Mouse (Mus musculus) stomach, embryonic 15.5 days (tissue): ENCODE measurements at regions not wholly inside any gene's neighbourhood (a gene's known extent, or its start where the extent isn't known, plus 50 kb on each side); places are given as distances from the start of the nearest gene placed in this dataset.

Source experiments
- ATAC-seq: fragments of 200-750 bp; cut with Nextera tagmentation; 2 replicates; pipeline ENCODE4 v1.8.0; 2017; ENCODE audit warnings: low read depth, moderate number of reproducible peaks, moderate TSS enrichment; ENCODE audit not compliant: insufficient read depth, low FRiP score
- H3K27ac ChIP-seq: fragments of 300-500 bp; sonication (generic); 2 replicates; pipeline ENCODE4 v1.5.1; 2015; ENCODE audit warnings: mild to moderate bottlenecking, inconsistent platforms
- H3K27me3 ChIP-seq: fragments of 300-500 bp; sonication (generic); replicated peaks from 2 replicates; pipeline ENCODE4 v1.6.1; 2015; ENCODE audit warnings: inconsistent platforms
- H3K36me3 ChIP-seq: fragments of 300-500 bp; sonication (generic); 2 replicates; pipeline ENCODE4 v1.6.1; 2015; ENCODE audit warnings: inconsistent platforms
- H3K4me1 ChIP-seq: fragments of 300-500 bp; sonication (generic); 2 replicates; pipeline ENCODE4 v1.6.1; 2015; ENCODE audit warnings: inconsistent platforms
- H3K4me2 ChIP-seq: fragments of 300-500 bp; sonication (generic); 2 replicates; pipeline ENCODE4 v1.6.1; 2015; ENCODE audit warnings: mild to moderate bottlenecking, inconsistent platforms
- H3K4me3 ChIP-seq: fragments of 300-500 bp; sonication (generic); replicated peaks from 2 replicates; pipeline ENCODE4 v1.5.1; 2015; ENCODE audit warnings: inconsistent platforms
- H3K9ac ChIP-seq: fragments of 300-500 bp; sonication (generic); 2 replicates; pipeline ENCODE4 v1.6.1; 2015; ENCODE audit warnings: inconsistent platforms
- H3K9me3 ChIP-seq: fragments of 300-500 bp; sonication (generic); 2 replicates; pipeline ENCODE4 v1.6.1; 2016; ENCODE audit warnings: inconsistent platforms
- WGBS: fragments of 180-500 bp; shearing (Covaris S2); methylation state at CpG from one replicate; pipeline ENCODE4 v1.1.7; 2015; 5-methylcytosine and 5-hydroxymethylcytosine counted together

DNA sequence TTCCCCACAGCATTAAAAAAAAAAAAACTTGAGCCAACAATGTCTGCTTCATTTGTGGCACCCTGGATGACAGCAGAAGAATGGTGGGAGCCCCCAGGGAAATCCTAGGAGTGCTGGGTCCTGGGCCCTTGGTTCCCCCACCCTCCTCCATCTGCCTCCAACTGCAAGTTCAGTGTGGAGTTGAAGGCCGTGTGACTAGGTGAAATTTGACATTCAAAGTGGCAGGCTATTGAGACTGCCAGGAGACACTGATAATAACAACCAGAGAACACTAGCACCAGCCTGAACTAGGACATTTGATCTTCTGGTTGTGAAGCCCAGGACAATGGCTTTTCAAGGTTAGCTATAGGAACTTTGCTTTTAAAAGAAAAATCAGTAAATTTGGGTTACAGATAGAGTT is 74.0 kb downstream of the Adamts15 start:
- Histone ChIP-seq H3K4me3 (no peak overlapping the region), H3K9ac (no peak overlapping the region), H3K27me3 (no peaks in the 10 kb centered on the region), H3K36me3 (no peaks in the 10 kb centered on the region), H3K4me2 (no peak overlapping the region), H3K9me3 (no peaks in the 10 kb centered on the region), H3K27ac (no peak overlapping the region), H3K4me1 (peaks cover 6% of the 10 kb centered on the region; the same call in 1 of the 2 replicates)
- no peak for ATAC-seq
- WGBS = 63% methylated on average over 1 of the region's 1 CpGs

DNA sequence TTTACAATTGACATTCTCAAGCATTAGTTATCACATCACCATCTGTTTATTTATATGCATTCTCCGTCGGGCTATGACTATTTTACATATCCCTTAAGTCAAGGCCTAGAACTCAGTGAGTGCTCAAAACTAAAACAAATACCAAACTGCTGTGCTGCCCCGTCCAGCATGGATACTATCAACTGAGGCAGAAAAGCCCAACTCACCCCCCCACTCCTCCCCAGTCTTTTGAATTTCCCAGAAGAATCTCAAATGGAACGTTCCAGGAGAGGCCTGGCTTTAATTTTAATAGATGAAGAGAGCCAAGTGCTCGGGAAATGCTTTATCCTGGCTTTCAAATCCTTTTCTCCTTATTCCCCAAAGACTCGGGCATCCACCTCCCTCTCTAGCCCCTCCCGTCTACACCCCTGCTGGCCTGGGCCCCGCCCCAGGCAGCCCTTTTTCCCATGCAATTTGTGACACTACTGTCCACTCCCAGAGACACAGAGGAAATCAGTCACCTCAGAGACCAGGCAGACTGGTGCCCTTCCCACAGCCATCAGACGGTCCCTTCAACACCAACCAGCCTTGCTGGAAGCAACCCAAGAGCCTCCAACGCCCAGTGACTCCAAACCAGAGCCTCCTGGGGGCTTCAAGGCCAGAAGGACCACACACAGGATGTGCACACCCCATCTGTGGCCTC is 76.5 kb downstream of the Adamts15 start:
- Histone ChIP-seq H3K9ac (no peak overlapping the region), H3K36me3 (no peaks in the 10 kb centered on the region), H3K27me3 (no peaks in the 10 kb centered on the region), H3K9me3 (no peaks in the 10 kb centered on the region), H3K4me3 (no peak overlapping the region), H3K4me1 (peaks cover 6% of the 10 kb centered on the region; the same call in 1 of the 2 replicates), H3K4me2 (no peak overlapping the region), H3K27ac (no peak overlapping the region)
- 58% methylated on average over 10 of the region's 10 CpGs for WGBS
- ATAC-seq = no peak

DNA sequence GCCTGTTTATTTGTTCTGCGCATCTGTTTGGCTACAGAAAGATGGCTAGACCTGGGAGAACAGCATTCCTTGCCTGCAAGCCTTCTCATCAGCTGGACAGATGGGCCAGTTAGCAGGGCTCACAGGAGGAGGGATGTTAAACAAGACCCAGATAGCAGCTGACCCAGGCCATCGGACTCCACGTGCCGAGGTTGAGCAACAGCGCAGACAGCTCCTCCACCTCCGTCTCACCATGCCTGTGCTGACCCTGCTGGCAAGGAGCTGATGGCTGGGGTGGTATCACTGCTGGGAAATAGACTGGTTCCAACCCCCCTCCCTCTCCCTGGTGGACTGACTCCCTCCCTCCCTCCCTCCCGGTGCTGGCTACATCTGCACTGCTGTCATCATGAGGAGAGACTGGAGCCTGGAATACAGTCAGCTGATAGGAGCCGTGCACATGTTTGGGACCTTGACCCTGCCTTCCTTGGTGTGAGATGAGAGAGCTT is 78.1 kb downstream of the Adamts15 start:
- no peaks in the 10 kb centered on the region for H3K36me3 ChIP-seq
- H3K4me3 ChIP-seq = no peak overlapping the region
- H3K9ac ChIP-seq = no peak overlapping the region
- 27% methylated on average over 8 of the region's 8 CpGs for WGBS
- no peak overlapping the region for H3K4me2 ChIP-seq
- 0 out of 2 replicates have a peak, but pooled peaks cover 3% of the 10 kb centered on the region for H3K4me1 ChIP-seq
- H3K27ac ChIP-seq = no peak overlapping the region
- ATAC-seq = no peak
- no peaks in the 10 kb centered on the region for H3K9me3 ChIP-seq
- H3K27me3 ChIP-seq = no peaks in the 10 kb centered on the region

DNA sequence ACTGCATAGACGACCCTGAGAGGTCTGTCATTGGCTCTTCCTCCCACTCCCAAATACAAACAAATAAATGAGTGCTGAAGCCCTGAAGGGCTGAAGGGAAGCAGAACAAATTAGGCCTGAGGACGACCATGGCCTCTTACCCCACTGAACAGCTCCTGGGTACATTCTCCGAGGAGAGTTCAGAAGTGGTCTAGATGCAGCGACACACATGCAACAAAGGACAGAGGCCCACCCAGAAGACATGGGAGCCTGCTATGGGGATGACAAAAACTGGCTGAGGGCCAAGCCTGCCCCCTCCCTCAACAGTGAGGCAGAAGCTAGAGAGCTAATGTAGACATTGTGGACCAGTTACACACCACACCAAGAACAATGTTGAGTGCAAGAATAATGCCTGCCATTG is 87.3 kb downstream of the Adamts15 start:
- Histone ChIP-seq H3K4me2 (no peak overlapping the region), H3K27me3 (0 out of 2 replicates have a peak, but pooled peaks cover 3% of the 10 kb centered on the region), H3K9ac (no peak overlapping the region), H3K4me3 (no peak overlapping the region), H3K4me1 (peaks cover 4% of the 10 kb centered on the region; the same call in 1 of the 2 replicates), H3K27ac (no peak overlapping the region), H3K36me3 (no peaks in the 10 kb centered on the region), H3K9me3 (no peaks in the 10 kb centered on the region)
- ATAC-seq = no peak
- WGBS = 40% methylated on average over 4 of the region's 4 CpGs

DNA sequence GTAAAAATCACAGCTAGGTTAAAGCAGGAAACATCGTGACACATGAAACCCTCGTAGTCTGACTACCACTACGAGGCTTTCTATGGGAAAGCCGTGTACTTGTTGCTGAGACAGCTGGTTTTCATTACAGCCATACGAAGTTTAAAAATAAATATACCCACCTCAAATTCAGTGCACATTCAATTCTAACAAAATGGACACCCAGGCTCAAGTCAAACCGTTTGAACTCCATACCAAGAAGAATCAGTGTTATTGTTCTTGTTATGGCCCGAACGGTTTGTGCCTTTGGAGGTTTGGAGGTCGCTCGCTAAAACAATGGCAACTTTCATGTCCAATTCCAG is 87.7 kb downstream of the Adamts15 start:
- H3K4me1 ChIP-seq = peaks cover 4% of the 10 kb centered on the region; the same call in 1 of the 2 replicates
- WGBS = 46% methylated on average over 10 of the region's 10 CpGs
- 0 out of 2 replicates have a peak, but pooled peaks cover 3% of the 10 kb centered on the region for H3K27me3 ChIP-seq
- H3K4me3 ChIP-seq = no peak overlapping the region
- no peak overlapping the region for H3K27ac ChIP-seq
- H3K4me2 ChIP-seq = no peak overlapping the region
- H3K36me3 ChIP-seq = no peaks in the 10 kb centered on the region
- H3K9me3 ChIP-seq = no peaks in the 10 kb centered on the region
- ATAC-seq = no peak
- no peak overlapping the region for H3K9ac ChIP-seq

DNA sequence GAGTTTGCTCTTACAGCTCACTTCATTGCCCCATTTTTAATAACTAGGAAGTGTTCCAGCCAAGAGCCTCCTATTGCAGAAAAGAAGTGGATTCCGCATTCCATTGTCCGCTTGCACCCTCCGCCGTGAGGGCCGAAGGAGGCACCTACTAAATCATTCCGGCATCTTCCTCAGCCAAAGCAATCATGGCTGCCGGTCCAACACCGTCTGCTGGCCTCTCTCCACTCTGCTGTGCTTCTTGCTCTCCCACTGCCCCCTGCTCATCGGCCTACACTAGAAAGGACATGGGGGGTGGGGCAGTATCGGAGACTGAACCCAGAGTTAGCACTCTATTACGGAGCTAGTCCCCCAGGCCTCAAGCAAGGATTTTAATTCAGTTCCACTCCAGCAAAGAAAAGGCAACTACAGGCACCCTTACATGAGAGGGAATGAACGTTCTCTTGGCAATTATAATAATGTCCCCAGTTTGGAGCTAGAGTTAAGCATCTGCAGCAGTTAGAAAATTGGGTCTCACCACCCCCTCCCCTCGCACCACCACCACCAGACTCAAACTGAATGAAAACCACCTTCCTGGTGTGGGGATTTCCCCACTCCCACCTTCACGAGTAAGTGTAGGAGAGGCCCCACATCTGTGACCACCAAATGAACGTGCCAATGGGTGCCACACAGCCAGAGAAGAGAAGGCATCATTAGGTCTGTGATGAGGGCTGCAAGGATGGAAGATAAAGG is 88.3 kb downstream of the Adamts15 start:
- no peak for ATAC-seq
- H3K4me1 ChIP-seq = peaks cover 4% of the 10 kb centered on the region; the same call in 1 of the 2 replicates
- H3K4me3 ChIP-seq = no peak overlapping the region
- no peak overlapping the region for H3K4me2 ChIP-seq
- no peaks in the 10 kb centered on the region for H3K36me3 ChIP-seq
- no peak overlapping the region for H3K9ac ChIP-seq
- 73% methylated on average over 15 of the region's 15 CpGs for WGBS
- H3K9me3 ChIP-seq = no peaks in the 10 kb centered on the region
- 0 out of 2 replicates have a peak, but pooled peaks cover 3% of the 10 kb centered on the region for H3K27me3 ChIP-seq
- no peak overlapping the region for H3K27ac ChIP-seq

DNA sequence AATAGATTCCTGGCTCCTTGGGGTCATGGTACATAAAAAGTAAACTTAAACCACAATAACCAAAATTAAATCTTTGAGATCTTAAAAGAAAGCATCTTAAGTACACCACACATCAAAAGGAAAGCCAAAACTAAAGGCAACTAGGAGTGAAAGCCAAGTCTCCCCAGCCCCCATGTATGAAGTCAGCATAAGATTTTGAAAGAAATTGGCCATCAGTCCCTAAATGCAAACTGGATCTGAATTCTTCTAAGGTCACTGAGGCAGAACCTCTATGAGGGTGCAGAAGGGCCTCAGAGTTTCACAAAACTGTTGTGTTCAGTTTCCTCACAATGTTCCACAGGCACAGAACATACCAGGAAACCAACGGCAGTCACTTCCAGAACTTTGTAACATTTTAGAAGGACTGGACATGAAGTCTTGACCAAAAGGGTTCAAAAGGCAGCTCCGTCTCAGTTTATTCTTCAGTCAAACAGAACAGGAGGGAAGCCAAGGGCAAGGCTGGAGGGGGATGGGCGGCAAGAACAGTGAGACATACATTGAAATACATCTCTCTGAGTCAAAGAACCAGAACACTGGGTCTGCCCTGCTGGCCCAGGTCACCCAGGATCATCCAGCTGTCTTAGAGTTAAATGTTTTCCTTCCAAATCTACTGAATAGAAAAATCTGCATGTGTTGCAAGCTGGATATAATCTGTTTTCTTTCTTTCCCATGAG is 92.9 kb downstream of the Adamts15 start:
- Histone ChIP-seq H3K27me3 (0 out of 2 replicates have a peak, but pooled peaks cover 3% of the 10 kb centered on the region), H3K9me3 (no peaks in the 10 kb centered on the region), H3K36me3 (no peaks in the 10 kb centered on the region), H3K4me2 (no peak overlapping the region), H3K4me1 (no peaks in the 10 kb centered on the region), H3K9ac (no peak overlapping the region), H3K27ac (no peak overlapping the region), H3K4me3 (no peak overlapping the region)
- ATAC-seq = no peak
- 66% methylated on average over 3 of the region's 3 CpGs for WGBS

DNA sequence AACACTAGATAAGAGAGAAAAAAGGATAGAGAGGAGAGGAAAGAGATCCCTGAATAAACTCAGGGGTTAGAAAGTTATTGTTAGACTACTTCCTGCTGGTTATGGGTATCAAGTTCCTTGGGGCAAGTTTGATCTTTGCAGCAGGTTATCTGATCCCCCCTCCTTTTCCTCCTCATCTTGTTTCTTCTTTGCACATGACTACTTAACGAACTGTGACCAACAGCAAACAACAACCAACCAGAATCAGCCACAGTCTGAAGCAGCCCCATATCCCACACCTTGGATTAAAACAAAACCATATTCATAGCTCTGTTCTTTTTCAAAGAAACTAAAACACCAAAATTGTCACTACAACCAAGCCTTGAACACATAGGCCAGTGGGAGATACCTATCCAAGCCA is 94.5 kb downstream of the Adamts15 start:
- 81% methylated on average over 1 of the region's 1 CpGs for WGBS
- H3K4me2 ChIP-seq = no peak overlapping the region
- H3K9ac ChIP-seq = no peak overlapping the region
- H3K27ac ChIP-seq = no peak overlapping the region
- no peaks in the 10 kb centered on the region for H3K9me3 ChIP-seq
- H3K4me1 ChIP-seq = no peaks in the 10 kb centered on the region
- H3K4me3 ChIP-seq = no peak overlapping the region
- no peaks in the 10 kb centered on the region for H3K36me3 ChIP-seq
- ATAC-seq = no peak
- H3K27me3 ChIP-seq = 0 out of 2 replicates have a peak, but pooled peaks cover 3% of the 10 kb centered on the region

DNA sequence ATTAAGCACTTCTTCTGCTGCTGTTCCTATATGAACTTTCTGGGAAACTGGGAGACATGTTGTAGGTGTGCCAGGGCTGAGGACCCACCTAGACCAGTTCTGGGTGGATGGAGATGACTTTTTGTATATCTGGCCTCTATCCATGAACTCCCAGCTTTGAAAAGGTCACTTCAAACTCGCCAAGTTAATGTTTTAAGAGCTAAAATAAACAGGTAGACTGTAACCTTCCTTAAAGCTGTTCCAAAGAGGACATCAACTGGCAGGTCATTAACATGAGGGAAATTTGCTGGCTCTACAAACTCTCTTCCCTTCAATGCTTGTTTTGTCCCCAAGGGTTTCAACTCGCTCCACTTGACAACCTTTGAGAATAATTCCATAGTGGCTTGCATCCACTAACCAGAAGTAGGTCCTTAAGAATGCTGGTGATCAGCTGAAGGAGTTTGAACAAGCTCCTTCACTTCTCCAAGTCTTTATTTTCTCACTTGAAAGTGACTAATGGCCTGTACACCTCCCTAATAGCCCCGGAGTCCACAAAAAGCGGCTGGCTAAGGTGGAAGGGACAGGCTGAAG is 98.1 kb downstream of the Adamts15 start:
- Histone ChIP-seq H3K4me2 (no peak overlapping the region), H3K27me3 (no peaks in the 10 kb centered on the region), H3K9ac (no peak overlapping the region), H3K4me1 (no peaks in the 10 kb centered on the region), H3K27ac (no peak overlapping the region), H3K36me3 (no peaks in the 10 kb centered on the region), H3K9me3 (no peaks in the 10 kb centered on the region), H3K4me3 (no peak overlapping the region)
- WGBS = 39% methylated on average over 4 of the region's 4 CpGs
- no peak for ATAC-seq

DNA sequence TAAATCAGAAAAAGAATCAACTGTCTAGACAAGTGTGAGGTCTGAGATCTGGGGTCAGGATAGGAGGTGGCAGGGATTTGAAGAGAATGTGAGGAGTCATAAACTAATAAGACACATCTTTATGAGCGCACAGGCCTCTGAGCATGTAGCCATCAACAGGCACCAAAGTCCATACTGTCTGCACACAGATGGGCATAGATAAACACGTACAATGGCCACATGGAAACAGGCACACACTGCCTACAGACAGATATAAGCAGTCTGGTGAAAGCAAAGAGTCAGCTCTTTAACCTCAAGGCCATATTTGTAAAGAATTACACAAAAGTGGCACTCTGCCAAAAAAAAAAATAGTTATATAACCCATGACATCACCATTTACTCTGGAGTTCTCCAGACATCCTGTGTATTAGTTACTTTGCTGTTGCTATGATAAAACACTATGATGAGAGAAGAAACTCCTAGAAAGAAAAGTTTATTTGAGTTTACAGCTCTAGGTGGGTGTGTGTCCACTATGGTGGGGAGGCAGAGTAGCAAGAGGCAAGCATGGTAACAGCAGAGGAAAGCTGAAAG is 101.4 kb downstream of the Adamts15 start:
- H3K4me3 ChIP-seq = no peak overlapping the region

DNA sequence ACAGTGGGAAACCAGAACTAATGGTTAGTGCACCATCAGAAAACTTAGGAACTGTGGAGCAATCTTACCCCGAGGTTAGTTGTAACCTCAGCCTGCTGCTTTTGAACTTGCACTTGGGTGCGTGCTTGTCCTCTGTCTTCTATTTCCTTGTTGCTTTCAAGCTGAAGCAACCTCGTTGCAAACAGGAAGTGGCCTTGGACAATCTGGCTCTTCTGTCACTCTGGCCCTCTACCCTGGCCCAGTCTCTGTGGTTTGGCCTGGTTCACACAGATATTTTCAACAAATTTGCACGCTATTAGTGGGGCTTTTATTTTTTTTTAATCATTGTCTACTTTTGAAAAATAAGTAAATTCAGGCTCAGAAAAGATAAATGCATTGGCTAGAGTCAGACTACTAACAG is 109.0 kb downstream of the Adamts15 start:
- H3K9ac ChIP-seq = no peak overlapping the region
- no peak overlapping the region for H3K4me2 ChIP-seq
- no peaks in the 10 kb centered on the region for H3K9me3 ChIP-seq
- WGBS = 64% methylated on average over 4 of the region's 4 CpGs
- peaks cover 8% of the 10 kb centered on the region; the same call in 1 of the 2 replicates for H3K4me1 ChIP-seq
- H3K27ac ChIP-seq = no peak overlapping the region
- H3K4me3 ChIP-seq = no peak overlapping the region
- H3K36me3 ChIP-seq = no peaks in the 10 kb centered on the region
- no peak for ATAC-seq
- no peaks in the 10 kb centered on the region for H3K27me3 ChIP-seq

More for the DNA sequence above, 101.4 kb downstream of the Adamts15 start:
- H3K27ac ChIP-seq = no peak overlapping the region
- 71% methylated on average over 2 of the region's 2 CpGs for WGBS
- no peaks in the 10 kb centered on the region for H3K27me3 ChIP-seq
- no peak; the same call in 1 of the 2 replicates for ATAC-seq
- H3K9ac ChIP-seq = no peak overlapping the region
- no peaks in the 10 kb centered on the region for H3K9me3 ChIP-seq
- H3K4me1 ChIP-seq = no peaks in the 10 kb centered on the region
- H3K36me3 ChIP-seq = no peaks in the 10 kb centered on the region
- H3K4me2 ChIP-seq = no peak overlapping the region
